Mouse (Mus musculus) embryonic facial prominence, embryonic 12.5 days (tissue): ENCODE data around the gene Svop. TPM values are rescaled to one million over a fixed set of nuclear protein-coding genes. Genes with fewer than 3 reads are reported as not detected.

Experiments used
- ATAC-seq: fragments of 200-750 bp; cut with Nextera tagmentation; 2 replicates; pipeline ENCODE4 v1.8.0; 2017; ENCODE audit not compliant: insufficient number of reproducible peaks, insufficient read depth, low FRiP score, low TSS enrichment
- H3K27ac ChIP-seq: fragments of 300-500 bp; sonication (generic); 2 replicates; pipeline ENCODE4 v1.5.1; 2016; ENCODE audit warnings: mild to moderate bottlenecking
- H3K27me3 ChIP-seq: fragments of 300-500 bp; sonication (generic); 2 replicates; pipeline ENCODE4 v1.6.1; 2016; ENCODE audit warnings: mild to moderate bottlenecking, moderate library complexity
- H3K36me3 ChIP-seq: fragments of 300-500 bp; sonication (generic); 2 replicates; pipeline ENCODE4 v1.6.1; 2016; ENCODE audit warnings: mild to moderate bottlenecking
- H3K4me1 ChIP-seq: fragments of 300-500 bp; sonication (generic); 2 replicates; pipeline ENCODE4 v1.6.1; 2016
- H3K4me2 ChIP-seq: fragments of 300-500 bp; sonication (generic); replicated peaks from 2 replicates; pipeline ENCODE4 v1.6.1; 2016; ENCODE audit warnings: mild to moderate bottlenecking, moderate library complexity
- H3K4me3 ChIP-seq: fragments of 300-500 bp; sonication (generic); 2 replicates; pipeline ENCODE4 v1.5.1; 2016; ENCODE audit warnings: mild to moderate bottlenecking
- H3K9ac ChIP-seq: fragments of 300-500 bp; sonication (generic); 2 replicates; pipeline ENCODE4 v1.6.1; 2016; ENCODE audit warnings: mild to moderate bottlenecking, moderate library complexity
- H3K9me3 ChIP-seq: fragments of 300-500 bp; sonication (generic); 2 replicates; pipeline ENCODE4 v1.6.1; 2016; ENCODE audit warnings: mild to moderate bottlenecking, moderate library complexity
- WGBS: fragments of 180-500 bp; shearing (Covaris S2); methylation state at CpG from one replicate; pipeline ENCODE4 v1.1.7; 2016; 5-methylcytosine and 5-hydroxymethylcytosine counted together
- polyA plus RNA-seq: library from polyadenylated mRNA; unstranded; fragments of >200 nt; fragmentation: Nextera tagmentation; extraction: Ambion mirVana; gene quantifications from 2 replicates; pipeline ENCODE4 v1.2.1, GENCODE M21; 2016

Svop gene
- polyA plus RNA-seq, 1 experiment from 2014 or later = 3.3 TPM

- no peak overlapping the region for H3K4me2 ChIP-seq
- H3K4me3 ChIP-seq = no peak overlapping the region
- no peaks in the 10 kb centered on the region for H3K27me3 ChIP-seq
- peaks cover 14% of the 10 kb centered on the region for H3K4me1 ChIP-seq
- no peaks in the 10 kb centered on the region for H3K36me3 ChIP-seq
- no peak for ATAC-seq
- H3K9me3 ChIP-seq = no peaks in the 10 kb centered on the region
- no peak overlapping the region for H3K9ac ChIP-seq
- 69% methylated on average over 1 of the region's 1 CpGs for WGBS
- H3K27ac ChIP-seq = no peak overlapping the region
Measured at GRCm38 (mm10) chr5:114040911-114041310, 50.5 kb downstream of the Svop start.

- H3K4me1 ChIP-seq = peaks cover 18% of the 10 kb centered on the region
- no peak for ATAC-seq
- H3K27me3 ChIP-seq = no peaks in the 10 kb centered on the region
- H3K9ac ChIP-seq = no peak overlapping the region
- 30% methylated on average over 8 of the region's 8 CpGs for WGBS
- no peak overlapping the region for H3K27ac ChIP-seq
- no peak overlapping the region for H3K4me2 ChIP-seq
- no peaks in the 10 kb centered on the region for H3K36me3 ChIP-seq
- no peaks in the 10 kb centered on the region for H3K9me3 ChIP-seq
- no peak overlapping the region for H3K4me3 ChIP-seq
Measured at GRCm38 (mm10) chr5:114040508-114040907, 50.9 kb downstream of the Svop start.

GRCm38 (mm10) chr5:114035111-114035510 lies 56.3 kb downstream of the Svop start:
- WGBS = 50% methylated on average over 10 of the region's 10 CpGs
- Histone ChIP-seq H3K4me3 (no peak overlapping the region), H3K9me3 (no peaks in the 10 kb centered on the region), H3K36me3 (no peaks in the 10 kb centered on the region), H3K4me2 (no peak overlapping the region), H3K9ac (no peak overlapping the region), H3K27me3 (no peaks in the 10 kb centered on the region), H3K27ac (no peak overlapping the region), H3K4me1 (peaks cover 16% of the 10 kb centered on the region; the same call in 1 of the 2 replicates)
- no peak for ATAC-seq

GRCm38 (mm10) chr5:114034393-114034792 lies 57.0 kb downstream of the Svop start:
- no peak overlapping the region for H3K4me2 ChIP-seq
- H3K9ac ChIP-seq = no peak overlapping the region
- no peak overlapping the region for H3K27ac ChIP-seq
- H3K4me1 ChIP-seq = peaks cover 16% of the 10 kb centered on the region; the same call in 1 of the 2 replicates
- no peak overlapping the region for H3K4me3 ChIP-seq
- H3K27me3 ChIP-seq = no peaks in the 10 kb centered on the region
- no peaks in the 10 kb centered on the region for H3K9me3 ChIP-seq
- ATAC-seq = no peak
- no peaks in the 10 kb centered on the region for H3K36me3 ChIP-seq
- WGBS = 72% methylated on average over 7 of the region's 7 CpGs

GRCm38 (mm10) chr5:114032161-114032763 lies 59.1 kb downstream of the Svop start:
- 80% methylated on average over 3 of the region's 3 CpGs for WGBS
- Histone ChIP-seq H3K9me3 (no peaks in the 10 kb centered on the region), H3K27ac (no peak overlapping the region), H3K36me3 (no peaks in the 10 kb centered on the region), H3K4me2 (no peak overlapping the region), H3K4me1 (peaks cover 16% of the 10 kb centered on the region; the same call in 1 of the 2 replicates), H3K9ac (no peak overlapping the region), H3K27me3 (no peaks in the 10 kb centered on the region), H3K4me3 (no peak overlapping the region)
- ATAC-seq = no peak

GRCm38 (mm10) chr5:114030652-114031051 lies 60.7 kb downstream of the Svop start:
- Histone ChIP-seq H3K4me1 (0 out of 2 replicates have a peak, but pooled peaks cover 3% of the 10 kb centered on the region), H3K4me3 (no peak overlapping the region), H3K27me3 (no peaks in the 10 kb centered on the region), H3K4me2 (no peak overlapping the region), H3K27ac (no peak overlapping the region), H3K9ac (no peak overlapping the region), H3K9me3 (no peaks in the 10 kb centered on the region), H3K36me3 (no peaks in the 10 kb centered on the region)
- 89% methylated on average over 12 of the region's 12 CpGs for WGBS
- ATAC-seq = no peak

- Histone ChIP-seq H3K4me2 (no peak overlapping the region), H3K36me3 (no peaks in the 10 kb centered on the region), H3K27me3 (no peaks in the 10 kb centered on the region), H3K9ac (no peak overlapping the region), H3K4me3 (no peak overlapping the region), H3K27ac (no peak overlapping the region), H3K4me1 (peaks cover 9% of the 10 kb centered on the region; the same call in 1 of the 2 replicates), H3K9me3 (no peaks in the 10 kb centered on the region)
- ATAC-seq = no peak
- 82% methylated on average over 12 of the region's 12 CpGs for WGBS
Measured at GRCm38 (mm10) chr5:114028111-114028510, 63.3 kb downstream of the Svop start.

GRCm38 (mm10) chr5:114027217-114027944 lies 64.0 kb downstream of the Svop start:
- Histone ChIP-seq H3K36me3 (no peaks in the 10 kb centered on the region), H3K9me3 (no peaks in the 10 kb centered on the region), H3K27me3 (no peaks in the 10 kb centered on the region), H3K4me2 (no peak overlapping the region), H3K4me3 (no peak overlapping the region), H3K4me1 (peaks cover 9% of the 10 kb centered on the region; the same call in 1 of the 2 replicates), H3K27ac (no peak overlapping the region), H3K9ac (no peak overlapping the region)
- WGBS = 85% methylated on average over 12 of the region's 12 CpGs
- no peak for ATAC-seq

- 0 out of 2 replicates have a peak overlapping the region, but pooled peaks have one; percentile 22 for H3K4me2 ChIP-seq
- ATAC-seq = no peak
- H3K27me3 ChIP-seq = no peaks in the 10 kb centered on the region
- H3K27ac ChIP-seq = no peak overlapping the region
- no peak overlapping the region for H3K4me3 ChIP-seq
- no peak overlapping the region for H3K9ac ChIP-seq
- 9% methylated on average over 10 of the region's 10 CpGs for WGBS
- peaks cover 9% of the 10 kb centered on the region; the same call in 1 of the 2 replicates for H3K4me1 ChIP-seq
- no peaks in the 10 kb centered on the region for H3K9me3 ChIP-seq
- no peaks in the 10 kb centered on the region for H3K36me3 ChIP-seq
Measured at GRCm38 (mm10) chr5:114024885-114025284, 66.5 kb downstream of the Svop start.

- Histone ChIP-seq H3K27me3 (no peaks in the 10 kb centered on the region), H3K27ac (no peak overlapping the region), H3K4me3 (no peak overlapping the region), H3K4me2 (0 out of 2 replicates have a peak overlapping the region, but pooled peaks have one; percentile 22), H3K4me1 (peaks cover 9% of the 10 kb centered on the region; the same call in 1 of the 2 replicates), H3K9me3 (no peaks in the 10 kb centered on the region), H3K36me3 (no peaks in the 10 kb centered on the region), H3K9ac (no peak overlapping the region)
- 54% methylated on average over 6 of the region's 6 CpGs for WGBS
- no peak for ATAC-seq
Measured at GRCm38 (mm10) chr5:114024390-114024789, 67.0 kb downstream of the Svop start.

GRCm38 (mm10) chr5:114015121-114015520 lies 76.2 kb downstream of the Svop start:
- Histone ChIP-seq H3K36me3 (no peaks in the 10 kb centered on the region), H3K27ac (no peak overlapping the region), H3K4me1 (no peaks in the 10 kb centered on the region), H3K9me3 (no peaks in the 10 kb centered on the region), H3K27me3 (no peaks in the 10 kb centered on the region), H3K4me2 (no peak overlapping the region), H3K9ac (no peak overlapping the region), H3K4me3 (no peak overlapping the region)
- 67% methylated on average over 7 of the region's 7 CpGs for WGBS
- ATAC-seq = no peak

- Histone ChIP-seq H3K36me3 (no peaks in the 10 kb centered on the region), H3K4me2 (no peak overlapping the region), H3K9me3 (no peaks in the 10 kb centered on the region), H3K27me3 (no peaks in the 10 kb centered on the region), H3K9ac (no peak overlapping the region), H3K27ac (no peak overlapping the region), H3K4me3 (no peak overlapping the region), H3K4me1 (no peaks in the 10 kb centered on the region)
- no peak for ATAC-seq
- 70% methylated on average over 4 of the region's 4 CpGs for WGBS
Measured at GRCm38 (mm10) chr5:114009049-114009448, 82.3 kb downstream of the Svop start.
